Mouse (Mus musculus) neural tube, embryonic 14.5 days (tissue): ENCODE measurements around the gene Prkd1. TPM values are rescaled to one million over a fixed set of nuclear protein-coding genes. Genes with fewer than 3 reads are reported as not detected.
"Not testable (repeated sequence)": the region's sequence is repeated elsewhere in the genome, so short reads cannot be mapped to it uniquely, and the experiment has no call there.

Source experiments
- ATAC-seq: fragments of 200-750 bp; cut with Nextera tagmentation; 2 replicates; pipeline ENCODE4 v1.8.0; 2017; ENCODE audit warnings: low read depth, mild to moderate bottlenecking, moderate TSS enrichment, moderate library complexity
- H3K27ac ChIP-seq: fragments of 300-500 bp; sonication (generic); 2 replicates; pipeline ENCODE4 v1.5.1; 2014; ENCODE audit warnings: low read depth, mild to moderate bottlenecking, control low read depth, low read length, moderate library complexity, mixed read lengths
- H3K27me3 ChIP-seq: fragments of 300-500 bp; sonication (generic); 2 replicates; pipeline ENCODE4 v1.6.1; 2014; ENCODE audit warnings: low read length; ENCODE audit not compliant: control insufficient read depth, insufficient read depth
- H3K36me3 ChIP-seq: fragments of 300-500 bp; sonication (generic); 2 replicates; pipeline ENCODE4 v1.6.1; 2014; ENCODE audit warnings: low read length, mixed read lengths; ENCODE audit not compliant: control insufficient read depth, insufficient read depth
- H3K4me1 ChIP-seq: fragments of 300-500 bp; sonication (generic); 2 replicates; pipeline ENCODE4 v1.6.1; 2014; ENCODE audit warnings: low read length; ENCODE audit not compliant: control insufficient read depth, insufficient read depth
- H3K4me2 ChIP-seq: fragments of 300-500 bp; sonication (generic); 2 replicates; pipeline ENCODE4 v1.6.1; 2014; ENCODE audit warnings: mild to moderate bottlenecking, low read depth, low read length, control low read depth
- H3K4me3 ChIP-seq: fragments of 300-500 bp; sonication (generic); 2 replicates; pipeline ENCODE4 v1.5.1; 2014; ENCODE audit warnings: low read depth, low read length, control low read depth, mixed read lengths
- H3K9ac ChIP-seq: fragments of 300-500 bp; sonication (generic); replicated peaks from 2 replicates; pipeline ENCODE4 v1.6.1; 2014; ENCODE audit warnings: low read depth, mild to moderate bottlenecking, control low read depth, low read length, mixed read lengths
- H3K9me3 ChIP-seq: fragments of 300-500 bp; sonication (generic); 2 replicates; pipeline ENCODE4 v1.6.1; 2016; ENCODE audit warnings: low read length; ENCODE audit not compliant: control insufficient read depth
- WGBS: fragments of 180-500 bp; shearing (Covaris S2); extraction: QIAGEN DNeasy Blood & Tissue Kit; methylation state at CpG from one replicate; pipeline ENCODE4 v1.1.7; 2014; 5-methylcytosine and 5-hydroxymethylcytosine counted together
- polyA plus RNA-seq: library from polyadenylated mRNA; unstranded; fragments of >200 nt; fragmentation: Nextera tagmentation; extraction: Ambion mirVana; gene quantifications from 2 replicates; pipeline ENCODE4 v1.2.1, GENCODE M21; 2014

Prkd1 gene
- polyA plus RNA-seq, result 2.4 and 3.9 TPM in 2 replicates

DNA sequence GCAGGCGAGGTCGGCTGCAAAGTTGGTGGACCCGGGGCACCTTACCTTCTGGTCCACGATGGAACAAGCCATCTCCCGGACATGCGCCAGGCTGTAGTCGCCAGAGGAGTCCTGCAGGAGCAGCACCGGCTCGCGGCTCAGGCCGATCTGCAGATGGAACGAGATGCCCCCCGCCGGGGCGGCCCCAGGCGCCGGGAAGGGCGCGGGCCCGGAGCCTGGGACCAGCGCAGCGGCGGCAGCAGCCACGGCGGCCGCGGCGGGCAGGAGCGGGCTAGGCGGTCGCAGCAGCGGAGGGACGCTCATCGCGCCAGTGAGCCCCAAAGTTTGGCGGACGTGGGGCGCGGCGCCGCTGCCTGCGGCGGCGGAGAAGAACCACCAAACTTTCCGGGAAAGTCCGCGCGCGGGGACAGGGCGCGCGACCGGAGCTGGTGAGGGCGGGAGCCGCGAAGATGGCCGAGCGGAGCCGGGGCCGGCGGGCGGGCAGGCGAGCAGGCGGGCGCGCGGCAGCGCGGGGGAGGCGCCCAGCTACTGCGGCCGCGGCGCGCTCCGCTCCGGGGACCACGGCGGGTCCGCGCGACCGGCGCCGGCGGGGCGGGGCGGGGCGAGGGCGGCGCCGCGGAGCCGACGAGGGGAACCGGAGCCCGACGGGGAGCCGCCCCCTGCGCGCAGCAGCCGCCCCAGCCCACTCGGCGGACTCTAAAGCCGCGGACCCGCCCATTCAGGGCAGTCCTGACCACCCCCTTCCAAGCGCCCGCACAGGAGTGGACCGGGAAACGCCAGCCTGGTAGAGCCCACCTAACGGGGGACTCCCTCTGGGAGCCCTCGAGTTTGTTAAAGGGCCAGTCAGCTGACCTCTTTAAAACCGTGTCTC lies at the start of gene Prkd1:
Gene Prkd1, minus strand, starts transcription at position 428 of the 871 bp plus-strand sequence.
- H3K9ac ChIP-seq, result peak within 1 kb of the TSS; percentile 61
- under 1% methylated on average over 81 of the region's 114 CpGs for WGBS
- H3K36me3 ChIP-seq, result no peaks in the 10 kb centered on the region
- ATAC-seq, result peak; percentile 91
- H3K4me2 ChIP-seq, result peak within 1 kb of the TSS; percentile 98
- peaks cover 3% of the 10 kb centered on the region; the same call in 1 of the 2 replicates for H3K27me3 ChIP-seq
- no peaks in the 10 kb centered on the region for H3K9me3 ChIP-seq
- H3K4me1 ChIP-seq, result peaks cover 6% of the 10 kb centered on the region; the same call in 1 of the 2 replicates
- no peak within 1 kb of the TSS for H3K27ac ChIP-seq
- H3K4me3 ChIP-seq, result peak within 1 kb of the TSS; percentile 79

DNA sequence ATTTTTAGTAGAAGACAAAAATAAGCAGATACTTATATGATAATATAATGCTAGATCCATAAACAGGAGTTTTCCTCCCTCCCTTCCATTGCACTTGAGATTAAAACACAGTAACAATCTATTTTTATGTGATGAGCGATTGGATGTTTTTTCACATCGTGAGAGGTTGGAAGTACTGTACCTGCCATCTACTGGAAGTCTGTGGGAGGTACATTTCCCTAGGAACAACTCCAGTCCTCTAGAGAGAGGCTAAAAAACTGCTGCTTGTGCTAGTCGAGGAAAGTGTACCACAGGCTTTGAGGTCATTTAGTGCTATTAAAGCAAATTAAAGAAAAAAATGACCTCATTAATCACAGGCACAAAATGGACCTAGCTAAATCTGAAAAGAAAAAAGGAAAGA lies 48.6 kb upstream of the Prkd1 start:
- Histone ChIP-seq H3K4me1 (no peaks in the 10 kb centered on the region), H3K9me3 (no peaks in the 10 kb centered on the region), H3K27ac (no peak overlapping the region), H3K4me3 (no peak overlapping the region), H3K36me3 (no peaks in the 10 kb centered on the region), H3K27me3 (no peaks in the 10 kb centered on the region), H3K4me2 (no peak overlapping the region), H3K9ac (no peak overlapping the region)
- WGBS, result 9% methylated on average over 3 of the region's 3 CpGs
- ATAC-seq, result peak; percentile 85

DNA sequence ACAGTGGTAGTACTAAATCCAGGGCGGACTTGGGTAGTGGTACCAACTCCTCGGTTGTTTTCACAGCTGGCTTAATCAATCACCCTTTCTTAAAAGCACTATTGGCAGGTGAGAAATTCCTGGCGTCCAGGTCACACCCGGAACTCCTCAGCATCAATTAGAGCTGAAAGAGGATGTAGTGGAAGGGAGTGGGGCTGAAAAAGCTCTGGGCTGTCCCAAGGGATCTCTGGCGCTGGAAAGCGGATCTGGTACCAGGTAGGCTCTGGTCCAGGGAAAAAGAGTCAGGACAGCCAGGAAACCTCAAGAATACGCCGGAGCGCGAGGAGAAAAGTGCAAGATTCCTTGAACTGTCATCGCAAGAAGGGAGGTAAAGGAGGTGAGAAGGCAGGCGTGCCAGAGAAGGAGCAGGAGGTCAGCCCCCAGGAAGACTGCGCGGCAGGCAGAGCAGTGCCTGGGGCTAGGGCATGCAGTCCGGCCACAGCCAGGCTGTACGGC lies 675 bp downstream of the Prkd1 start:
- Histone ChIP-seq H3K4me1 (peaks cover 6% of the 10 kb centered on the region; the same call in 1 of the 2 replicates), H3K4me2 (peak overlapping the region; percentile 98), H3K9ac (peak overlapping the region; percentile 61), H3K36me3 (no peaks in the 10 kb centered on the region), H3K27me3 (peaks cover 3% of the 10 kb centered on the region; the same call in 1 of the 2 replicates), H3K27ac (no peak overlapping the region), H3K9me3 (no peaks in the 10 kb centered on the region), H3K4me3 (peak overlapping the region; percentile 79)
- ATAC-seq, result peak; percentile 76
- WGBS, result 2% methylated on average over 16 of the region's 16 CpGs

DNA sequence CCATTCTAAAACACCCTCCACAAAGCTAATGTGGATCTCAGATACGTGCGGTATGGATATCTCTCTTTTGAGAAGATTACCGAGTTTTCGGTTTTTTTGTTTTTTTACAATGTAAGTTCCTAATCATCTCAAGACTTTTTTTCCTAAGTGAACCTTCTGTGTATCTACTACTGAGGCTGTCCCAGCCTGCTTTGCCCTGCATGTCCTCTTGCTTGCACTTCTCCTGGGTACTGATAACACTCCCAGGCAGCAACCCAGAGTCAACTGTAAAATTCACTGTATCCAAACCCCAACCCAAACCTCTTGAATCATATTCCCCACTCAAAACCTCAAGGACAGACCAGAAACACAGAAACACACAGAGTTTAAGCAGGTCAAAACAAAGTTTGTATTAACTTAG lies 2.0 kb downstream of the Prkd1 start:
- Histone ChIP-seq H3K4me3 (no peak overlapping the region), H3K4me1 (peaks cover 6% of the 10 kb centered on the region; the same call in 1 of the 2 replicates), H3K9ac (no peak overlapping the region), H3K27me3 (peaks cover 3% of the 10 kb centered on the region; the same call in 1 of the 2 replicates), H3K4me2 (no peak overlapping the region), H3K9me3 (no peaks in the 10 kb centered on the region), H3K36me3 (no peaks in the 10 kb centered on the region), H3K27ac (no peak overlapping the region)
- 97% methylated on average over 4 of the region's 4 CpGs for WGBS
- ATAC-seq, result no peak

DNA sequence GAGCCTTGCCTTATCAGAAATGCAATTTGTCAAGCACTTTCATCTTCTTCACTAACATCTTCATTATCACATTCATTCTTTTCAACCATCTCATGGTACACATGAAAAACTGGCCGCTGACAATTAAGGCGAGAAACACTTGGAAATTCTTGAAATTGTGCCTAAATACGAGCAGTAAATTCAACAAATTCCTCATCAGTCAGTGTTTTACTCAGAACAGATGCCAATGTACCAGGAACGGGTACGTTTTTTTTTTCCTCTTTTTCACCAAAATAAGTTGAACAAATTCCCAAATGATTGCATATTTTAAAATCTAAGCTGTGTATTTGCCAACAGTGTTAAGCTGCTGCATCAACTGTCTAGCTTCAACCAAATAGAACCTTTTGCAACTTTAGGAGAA lies 6.2 kb downstream of the Prkd1 start:
- ATAC-seq, result no peak
- WGBS, result 90% methylated on average over 5 of the region's 5 CpGs
- no peaks in the 10 kb centered on the region for H3K9me3 ChIP-seq
- H3K27ac ChIP-seq, result no peak overlapping the region
- H3K4me2 ChIP-seq, result no peak overlapping the region
- no peaks in the 10 kb centered on the region for H3K4me1 ChIP-seq
- no peaks in the 10 kb centered on the region for H3K36me3 ChIP-seq
- no peaks in the 10 kb centered on the region for H3K27me3 ChIP-seq
- no peak overlapping the region for H3K4me3 ChIP-seq
- no peak overlapping the region for H3K9ac ChIP-seq

DNA sequence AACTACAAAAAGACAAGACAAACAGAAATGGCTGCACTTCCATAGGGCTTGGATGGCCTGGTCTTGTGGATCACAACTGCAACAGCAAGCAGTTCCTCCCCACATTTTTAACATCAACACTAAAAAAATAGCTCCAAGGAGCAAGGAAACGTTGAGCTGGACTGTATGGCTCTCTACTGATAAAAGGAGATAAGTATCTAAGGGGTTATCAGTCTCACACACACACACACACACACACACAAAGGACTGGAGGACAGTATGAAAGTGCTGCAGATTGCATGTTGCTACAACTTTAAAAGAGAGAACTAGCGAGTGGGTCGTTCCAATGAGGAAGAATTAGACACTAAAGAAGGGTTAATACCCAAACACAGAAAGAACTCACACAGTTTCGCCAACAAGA lies 8.7 kb downstream of the Prkd1 start:
- no peaks in the 10 kb centered on the region for H3K4me1 ChIP-seq
- H3K4me2 ChIP-seq, result no peak overlapping the region
- no peaks in the 10 kb centered on the region for H3K27me3 ChIP-seq
- no peak overlapping the region for H3K9ac ChIP-seq
- H3K36me3 ChIP-seq, result no peaks in the 10 kb centered on the region
- WGBS, result 89% methylated on average over 4 of the region's 4 CpGs
- no peaks in the 10 kb centered on the region for H3K9me3 ChIP-seq
- H3K27ac ChIP-seq, result no peak overlapping the region
- no peak overlapping the region for H3K4me3 ChIP-seq
- no peak for ATAC-seq

DNA sequence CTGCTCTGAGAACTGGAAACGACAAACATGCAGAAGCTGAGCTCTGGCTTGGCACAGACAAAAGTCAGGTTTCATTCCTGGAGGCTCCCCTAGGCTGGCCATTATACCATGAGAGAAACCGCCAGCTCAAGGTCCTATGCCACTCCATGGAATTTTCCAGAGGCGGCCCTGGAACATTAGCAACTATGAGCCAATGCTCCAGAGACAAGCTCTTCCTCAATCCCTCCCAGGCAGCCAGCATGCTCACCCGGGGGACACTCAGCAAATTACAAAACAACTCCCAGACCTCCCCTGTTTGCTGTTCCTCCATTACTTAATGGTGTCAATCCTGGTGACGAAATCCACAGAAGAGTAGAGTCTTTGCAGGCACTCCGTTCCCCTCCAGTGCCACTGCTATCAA lies 14.5 kb downstream of the Prkd1 start:
- Histone ChIP-seq H3K4me1 (no peaks in the 10 kb centered on the region), H3K4me3 (no peak overlapping the region), H3K27me3 (no peaks in the 10 kb centered on the region), H3K36me3 (no peaks in the 10 kb centered on the region), H3K9me3 (no peaks in the 10 kb centered on the region), H3K4me2 (no peak overlapping the region), H3K27ac (no peak overlapping the region), H3K9ac (no peak overlapping the region)
- WGBS, result 81% methylated on average over 6 of the region's 6 CpGs
- ATAC-seq, result no peak

DNA sequence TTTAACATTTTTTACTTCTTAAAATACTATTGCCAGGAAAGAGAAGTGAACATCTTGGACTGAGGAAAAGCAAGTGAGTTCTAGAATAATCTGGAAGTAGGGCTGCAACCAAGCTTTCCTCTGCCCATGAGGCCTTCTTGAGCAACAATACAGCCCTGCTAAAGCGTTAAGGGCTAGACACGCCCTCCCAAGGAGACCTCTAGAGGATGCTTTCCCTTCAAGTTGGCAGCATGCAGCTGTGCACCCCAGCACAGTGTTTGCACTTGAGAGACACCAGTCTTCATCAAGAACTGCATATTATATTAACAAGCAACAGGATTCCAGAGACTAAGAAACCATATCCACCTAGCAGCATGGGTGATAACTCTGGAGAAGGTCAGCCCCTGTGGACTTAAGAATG lies 22.8 kb downstream of the Prkd1 start:
- ATAC-seq, H3K27ac ChIP-seq, H3K36me3 ChIP-seq, H3K27me3 ChIP-seq, H3K9me3 ChIP-seq, H3K4me1 ChIP-seq, H3K4me2 ChIP-seq, H3K9ac ChIP-seq, H3K4me3 ChIP-seq: not testable (repeated sequence)
- no CpG with 5 or more reads among the region's 2 CpGs for WGBS

DNA sequence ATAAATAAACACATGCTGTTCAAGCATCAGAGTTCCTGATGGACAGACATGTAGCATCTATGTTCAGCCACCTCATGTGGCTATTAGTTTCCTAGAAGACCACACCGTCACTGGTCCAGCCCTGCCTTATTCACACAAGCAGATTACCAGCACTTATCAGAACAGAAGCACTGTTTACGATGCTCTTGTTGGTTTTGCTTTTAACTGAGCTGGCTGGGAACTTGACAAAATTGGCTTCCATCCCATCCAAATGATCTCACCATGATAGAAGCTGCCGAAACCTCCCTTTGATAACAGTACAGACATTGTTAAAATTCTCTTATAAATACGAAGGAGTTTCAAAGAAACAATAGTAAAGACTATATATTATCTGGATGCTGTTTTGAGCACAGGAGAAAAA lies 24.7 kb downstream of the Prkd1 start:
- Histone ChIP-seq H3K9ac (no peak overlapping the region), H3K4me1 (no peaks in the 10 kb centered on the region), H3K9me3 (no peaks in the 10 kb centered on the region), H3K27me3 (no peaks in the 10 kb centered on the region), H3K4me2 (no peak overlapping the region), H3K4me3 (no peak overlapping the region), H3K27ac (no peak overlapping the region), H3K36me3 (no peaks in the 10 kb centered on the region)
- 42% methylated on average over 4 of the region's 4 CpGs for WGBS
- peak; percentile 44; the same call in 1 of the 2 replicates for ATAC-seq
